Mouse (Mus musculus) G1E (cell line): ENCODE results near the gene Prss46.

Source experiments
- CTCF ChIP-seq: IDR thresholded peaks from 2 replicates; pipeline ENCODE4 v1.5.1; 2012; ENCODE audit warnings: low read depth, low read length, inconsistent platforms, mixed read lengths
- GATA1 ChIP-seq: IDR thresholded peaks from 2 replicates; pipeline ENCODE4 v1.6.1; 2012; ENCODE audit warnings: borderline replicate concordance, low read length, inconsistent platforms, mixed read lengths
- POLR2AphosphoS5 ChIP-seq: IDR thresholded peaks from 2 replicates; pipeline ENCODE4 v1.6.1; 2012; ENCODE audit warnings: low read depth, low read length, inconsistent platforms; ENCODE audit not compliant: insufficient replicate concordance
- TAL1 ChIP-seq: conservative IDR thresholded peaks from 2 replicates; pipeline ENCODE4 v1.6.1; 2012; ENCODE audit warnings: low read depth, low read length, inconsistent platforms, mixed read lengths

- TF ChIP-seq CTCF (peak; percentile 45; the same call in 1 of the 2 replicates), TAL1 (no peak), POLR2AphosphoS5 (no peak), GATA1 (no peak)
Measured at GRCm38 (mm10) chr9:110890026-110890783, 45.9 kb downstream of the Prss46 start.
